23 mouse cellular contexts compared by ENCODE assay signal in the genomic region with DNA sequence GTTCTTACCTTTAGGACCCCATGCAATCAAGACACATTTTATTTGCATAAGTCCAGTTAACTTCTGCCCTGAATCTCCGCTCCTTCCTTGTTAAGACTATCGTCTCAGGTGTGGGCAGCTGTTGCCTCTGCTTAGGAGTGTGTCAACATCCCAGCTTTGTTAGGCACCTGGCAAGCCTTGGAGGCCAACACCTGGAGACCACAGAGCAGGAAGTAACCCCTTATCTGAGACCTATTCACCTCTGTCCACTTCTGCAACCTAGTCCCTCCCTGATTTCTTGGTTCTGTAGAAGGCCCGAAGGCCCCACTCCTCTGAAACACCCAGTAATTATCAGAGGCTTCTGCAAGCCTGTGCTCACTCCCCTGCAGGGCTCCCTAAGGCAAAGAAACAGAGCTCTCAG.
DNase-seq lines count a peak whose midpoint lies in the region; ATAC-seq and TF ChIP-seq lines count a peak whose summit lies in the region.
"Had no signal": no experiment of that assay in that cellular context is flagged by ENCODE, and none has a peak within 500 bp of the region (broad histone marks: within the 10 kb centered on the region; RNA-seq: fewer than 3 reads in every experiment).

No protein-coding gene starts in this region.

- no peak overlapping the region for H3K9ac ChIP-seq in lung, postnatal 0 days (replicated peaks; ENCODE audit: low read depth)
- H3K9ac ChIP-seq in neural tube, embryonic 14.5 days (replicated peaks; ENCODE audit: low read depth, low read length) = no peak overlapping the region
- H3K9ac ChIP-seq: limb, embryonic 13.5 days; liver, embryonic 12.5 days had no signal

- H3K9me3 ChIP-seq in lung, postnatal 0 days (ENCODE audit: low read length) = no peaks in the 10 kb centered on the region
- no peaks in the 10 kb centered on the region for H3K9me3 ChIP-seq in neural tube, embryonic 14.5 days (ENCODE audit: control insufficient read depth, low read length)
- H3K9me3 ChIP-seq: limb, embryonic 13.5 days; liver, embryonic 12.5 days had no signal

- no peak for DNase-seq in lung, postnatal 0 days (ENCODE audit: low spot score)
- DNase-seq in lung, adult 2 months = no peak
- DNase-seq in ovary, adult 18-20 months (ENCODE audit: low spot score) = peak; percentile 2
- DNase-seq in ovary, postnatal 10 days (ENCODE audit: low spot score) = no peak
- DNase-seq in left cerebral cortex, adult 2 months (ENCODE audit: extremely low spot score in 1 of 2, low spot score in 2 of 2) = no peak
- no peak for DNase-seq in layer of hippocampus, adult 9-11 months
- DNase-seq: adrenal gland, adult 2 months; cerebellum, adult 18-20 months; cerebellum, postnatal 14 days; gastrocnemius, adult 2 months; kidney, adult 2 months; kidney, postnatal 14 days; layer of hippocampus, postnatal 36 days; lung, postnatal 4 days; thymus, postnatal 14 days had no signal

- no peak for TF ChIP-seq POLR2A in lung, adult 2 months (IDR thresholded peaks at IDR 0.05; ENCODE audit: borderline replicate concordance, extremely low read depth, low read depth, low read length)

- no peak for TF ChIP-seq EP300 in lung, postnatal 0 days (IDR thresholded peaks at IDR 0.05)

- ATAC-seq in lung, postnatal 0 days = peak; percentile 32
- ATAC-seq in neural tube, embryonic 14.5 days (ENCODE audit: low read depth) = peak; percentile 9; the same call in 1 of the 2 replicates
- ATAC-seq: forebrain, embryonic 14.5 days; hindbrain, postnatal 0 days; liver, embryonic 12.5 days had no signal

- H3K27ac ChIP-seq in lung, postnatal 0 days (ENCODE audit: low read length) = no peak overlapping the region
- no peak overlapping the region for H3K27ac ChIP-seq in neural tube, embryonic 14.5 days (ENCODE audit: low read depth, low read length)
- no peak overlapping the region for H3K27ac ChIP-seq in left cerebral cortex, adult 2 months
- H3K27ac ChIP-seq: gastrocnemius, adult 2 months; hindbrain, postnatal 0 days; limb, embryonic 13.5 days; liver, embryonic 12.5 days had no signal

- intact Hi-C loops in left cerebral cortex, adult 2 months (cut with DNase I) = no loop called here

- H3K4me1 ChIP-seq in lung, postnatal 0 days (ENCODE audit: insufficient read depth, low read depth, low read length) = no peaks in the 10 kb centered on the region
- no peaks in the 10 kb centered on the region for H3K4me1 ChIP-seq in lung, adult 2 months (ENCODE audit: control insufficient read depth, insufficient read depth, low read length)
- H3K4me1 ChIP-seq in neural tube, embryonic 14.5 days (ENCODE audit: control insufficient read depth, insufficient read depth, low read length) = no peaks in the 10 kb centered on the region
- H3K4me1 ChIP-seq: liver, embryonic 12.5 days had no signal

- WGBS in lung, postnatal 0 days = 68% methylated on average over 3 of the region's 3 CpGs
- 72% methylated on average over 3 of the region's 3 CpGs for WGBS in lung, adult 2 months
- 83% methylated on average over 3 of the region's 3 CpGs for WGBS in neural tube, embryonic 14.5 days

- H3K36me3 ChIP-seq in lung, postnatal 0 days (ENCODE audit: insufficient read depth, low read length) = no peaks in the 10 kb centered on the region
- H3K36me3 ChIP-seq in neural tube, embryonic 14.5 days (ENCODE audit: control insufficient read depth, insufficient read depth, low read length) = no peaks in the 10 kb centered on the region
- H3K36me3 ChIP-seq: G1E; limb, embryonic 13.5 days; liver, embryonic 12.5 days had no signal

- no peaks in the 10 kb centered on the region for H3K27me3 ChIP-seq in lung, postnatal 0 days (replicated peaks; ENCODE audit: insufficient read depth, low read length)
- no peaks in the 10 kb centered on the region for H3K27me3 ChIP-seq in neural tube, embryonic 14.5 days (ENCODE audit: control insufficient read depth, insufficient read depth, low read length)
- H3K27me3 ChIP-seq: CH12.LX; limb, embryonic 13.5 days; liver, embryonic 12.5 days had no signal

- no peak overlapping the region for H3K4me3 ChIP-seq in lung, postnatal 0 days (ENCODE audit: low read depth, low read length)
- no peak overlapping the region for H3K4me3 ChIP-seq in lung, adult 2 months (replicated peaks; ENCODE audit: extremely low read depth, low read depth, low read length)
- no peak overlapping the region for H3K4me3 ChIP-seq in neural tube, embryonic 14.5 days (ENCODE audit: low read depth, low read length)
- no peak overlapping the region for H3K4me3 ChIP-seq in left cerebral cortex, adult 2 months
- H3K4me3 ChIP-seq: gastrocnemius, adult 2 months; limb, embryonic 13.5 days; liver, embryonic 12.5 days had no signal

- no peak for TF ChIP-seq CTCF in lung, postnatal 0 days (IDR thresholded peaks at IDR 0.05)
- no peak for TF ChIP-seq CTCF in lung, adult 2 months (IDR thresholded peaks at IDR 0.05; ENCODE audit: insufficient read depth, low read length)
- no peak for TF ChIP-seq CTCF in left cerebral cortex, adult 2 months (IDR thresholded peaks at IDR 0.05)

- no peak overlapping the region for H3K4me2 ChIP-seq in lung, postnatal 0 days (replicated peaks; ENCODE audit: low read depth, low read length)
- H3K4me2 ChIP-seq in neural tube, embryonic 14.5 days (ENCODE audit: low read depth, low read length) = no peak overlapping the region
- H3K4me2 ChIP-seq: heart, embryonic 11.5 days; limb, embryonic 13.5 days; liver, embryonic 12.5 days had no signal
